8 mouse cellular contexts compared by ENCODE assay signal in genomic region chr11:117384897-117385296, GRCm38 (mm10).
DNase-seq lines count a peak whose midpoint lies in the region; ATAC-seq and TF ChIP-seq lines count a peak whose summit lies in the region.

No protein-coding gene starts in this region.

- TF ChIP-seq POLR2A in CH12.LX (IDR thresholded peaks at IDR 0.05; ENCODE audit: low read depth, low read length), result no peak

- H3K4me3 ChIP-seq in CH12.LX (replicated peaks in 1 of 3; ENCODE audit: low read depth in 2 of 3, low read length in 2 of 3, poor library complexity in 1 of 3), result no peak overlapping the region
- no peak overlapping the region for H3K4me3 ChIP-seq in forebrain, embryonic 11.5 days (ENCODE audit: low read depth, low read length)
- H3K4me3 ChIP-seq in heart, embryonic 15.5 days, result 0 out of 2 replicates have a peak overlapping the region, but pooled peaks have one; percentile 2
- no peak overlapping the region for H3K4me3 ChIP-seq in liver, embryonic 14.5 days (ENCODE audit: insufficient read depth in 1 of 2, low read depth in 2 of 2, low read length in 2 of 2)
- no peak overlapping the region for H3K4me3 ChIP-seq in neural tube, embryonic 12.5 days
- no peak overlapping the region for H3K4me3 ChIP-seq in stomach, postnatal 0 days (ENCODE audit: low read depth, low read length)

- H3K36me3 ChIP-seq in CH12.LX (replicated peaks in 1 of 2; ENCODE audit: control insufficient read depth in 1 of 2, insufficient read depth in 1 of 2, low read length in 1 of 2), result no peaks in the 10 kb centered on the region
- no peaks in the 10 kb centered on the region for H3K36me3 ChIP-seq in forebrain, embryonic 11.5 days (ENCODE audit: control insufficient read depth, insufficient read depth, low read length)
- H3K36me3 ChIP-seq in heart, embryonic 15.5 days, result no peaks in the 10 kb centered on the region
- H3K36me3 ChIP-seq in liver, embryonic 14.5 days (replicated peaks; ENCODE audit: control insufficient read depth, insufficient read depth, low read depth), result no peaks in the 10 kb centered on the region
- no peaks in the 10 kb centered on the region for H3K36me3 ChIP-seq in neural tube, embryonic 12.5 days
- no peaks in the 10 kb centered on the region for H3K36me3 ChIP-seq in stomach, postnatal 0 days (ENCODE audit: control insufficient read depth, insufficient read depth, low read length)

- H3K9ac ChIP-seq in CH12.LX (ENCODE audit: insufficient read depth, low read depth), result no peak overlapping the region
- no peak overlapping the region for H3K9ac ChIP-seq in forebrain, embryonic 11.5 days (ENCODE audit: low read length)
- H3K9ac ChIP-seq in heart, embryonic 15.5 days, result no peak overlapping the region
- no peak overlapping the region for H3K9ac ChIP-seq in liver, embryonic 14.5 days (replicated peaks)
- H3K9ac ChIP-seq in neural tube, embryonic 12.5 days, result no peak overlapping the region
- H3K9ac ChIP-seq in stomach, postnatal 0 days (ENCODE audit: low read length), result no peak overlapping the region

- peak; percentile 46 for ATAC-seq in forebrain, embryonic 11.5 days (replicated peaks; ENCODE audit: low FRiP score)
- ATAC-seq in heart, embryonic 15.5 days (replicated peaks; ENCODE audit: insufficient number of reproducible peaks, insufficient read depth, low FRiP score, low read depth), result 0 out of 2 replicates have a peak, but pooled peaks have one; percentile 47
- no peak for ATAC-seq in liver, embryonic 14.5 days (ENCODE audit: insufficient read depth)
- ATAC-seq in neural tube, embryonic 12.5 days (ENCODE audit: low FRiP score, low read depth), result no peak
- ATAC-seq in stomach, postnatal 0 days (ENCODE audit: low FRiP score, low TSS enrichment), result peak; percentile 38; the same call in 1 of the 2 replicates

- peak; percentile 92 to 95 for TF ChIP-seq CTCF in CH12.LX (conservative IDR thresholded peaks at IDR 0.05 in 1 of 2, IDR thresholded peaks at IDR 0.05 in 1 of 2; ENCODE audit: low read depth in 2 of 2, low read length in 2 of 2)
- peak; percentile 82 for TF ChIP-seq CTCF in liver, embryonic 14.5 days (IDR thresholded peaks at IDR 0.05; ENCODE audit: low read depth)
- TF ChIP-seq CTCF in stomach, postnatal 0 days (IDR thresholded peaks at IDR 0.05; ENCODE audit: low read depth), result peak; percentile 93

- TF ChIP-seq EP300 in CH12.LX (IDR thresholded peaks at IDR 0.05; ENCODE audit: low read length), result no peak
- TF ChIP-seq EP300 in liver, embryonic 14.5 days (IDR thresholded peaks at IDR 0.05; ENCODE audit: low read depth), result no peak
- TF ChIP-seq EP300 in stomach, postnatal 0 days (optimal IDR thresholded peaks at IDR 0.05), result no peak

- DNase-seq in CH12.LX (ENCODE audit: extremely low read depth), result peak; percentile 81
- DNase-seq in c-Kit-positive CD71-negative TER-119-negative erythroid progenitor cells, embryonic 14.5 days (ENCODE audit: low read depth), result peak; percentile 66
- DNase-seq in forebrain, embryonic 11.5 days (ENCODE audit: low spot score), result peak; percentile 96
- peak; percentile 93 for DNase-seq in kidney, postnatal 14 days
- peak; percentile 26 to 45 (median 42) for DNase-seq in liver, embryonic 14.5 days (ENCODE audit: low read depth in 3 of 3, low spot score in 3 of 3)
- peak; percentile 91 for DNase-seq in stomach, postnatal 0 days (ENCODE audit: low spot score)

- 2% methylated on average over 16 of the region's 16 CpGs for WGBS in forebrain, embryonic 11.5 days
- WGBS in heart, embryonic 15.5 days, result 2% methylated on average over 16 of the region's 16 CpGs
- WGBS in liver, embryonic 14.5 days (ENCODE audit: insufficient replicate concordance), result 2% methylated on average over 16 of the region's 16 CpGs
- WGBS in neural tube, embryonic 12.5 days, result 2% methylated on average over 16 of the region's 16 CpGs
- 2% methylated on average over 16 of the region's 16 CpGs for WGBS in stomach, postnatal 0 days

- peaks cover 27% of the 10 kb centered on the region for H3K27me3 ChIP-seq in CH12.LX (replicated peaks)
- peaks cover 9% of the 10 kb centered on the region for H3K27me3 ChIP-seq in forebrain, embryonic 11.5 days (ENCODE audit: control insufficient read depth, insufficient read depth, low read length)
- H3K27me3 ChIP-seq in heart, embryonic 15.5 days, result peaks cover 24% of the 10 kb centered on the region
- H3K27me3 ChIP-seq in liver, embryonic 14.5 days (ENCODE audit: control insufficient read depth, insufficient read depth, low read length), result peaks cover 2% of the 10 kb centered on the region
- H3K27me3 ChIP-seq in neural tube, embryonic 12.5 days (replicated peaks), result peaks cover 4% of the 10 kb centered on the region; the same call in 1 of the 2 replicates
- no peaks in the 10 kb centered on the region for H3K27me3 ChIP-seq in stomach, postnatal 0 days (ENCODE audit: control insufficient read depth, insufficient read depth, low read length)

- no peak overlapping the region for H3K27ac ChIP-seq in CH12.LX (ENCODE audit: insufficient read depth, low read depth)
- H3K27ac ChIP-seq in forebrain, embryonic 11.5 days (ENCODE audit: low read depth, low read length), result no peak overlapping the region
- H3K27ac ChIP-seq in heart, embryonic 15.5 days, result no peak overlapping the region
- no peak overlapping the region for H3K27ac ChIP-seq in liver, embryonic 14.5 days
- no peak overlapping the region for H3K27ac ChIP-seq in neural tube, embryonic 12.5 days
- no peak overlapping the region for H3K27ac ChIP-seq in stomach, postnatal 0 days (replicated peaks)

- peak; percentile 94 for TF ChIP-seq RAD21 in CH12.LX (IDR thresholded peaks at IDR 0.05; ENCODE audit: low read depth, low read length)

- dilution Hi-C loops in CH12.LX (cut with MboI; ENCODE audit: extremely low pct_ligation_motif_present, extremely low pct_unique_long_range_greater_than_20kb, low sequenced_read_pairs), result no loop called here

- in situ Hi-C loops in CH12.LX (cut with MboI; ENCODE audit: low pct_ligation_motif_present, low pct_unique_long_range_greater_than_20kb, low sequenced_read_pairs), result loop anchor here (5.0 kb wide), 1 partner anchor 412 kb away; the partner anchor contains the start of gene 6030468B19Rik

- H3K4me1 ChIP-seq in CH12.LX (ENCODE audit: control insufficient read depth in 1 of 2, insufficient read depth in 2 of 2), result peaks cover 0 to 7% of the 10 kb centered on the region in 2 experiments; a peak in 2 of 4 replicates
- peaks cover 9% of the 10 kb centered on the region; the same call in 1 of the 2 replicates for H3K4me1 ChIP-seq in forebrain, embryonic 11.5 days (replicated peaks; ENCODE audit: control insufficient read depth, insufficient read depth, low read length)
- peaks cover 17% of the 10 kb centered on the region for H3K4me1 ChIP-seq in heart, embryonic 15.5 days (replicated peaks)
- peaks cover 0 to 4% of the 10 kb centered on the region in 2 experiments; a peak in 1 of 4 replicates for H3K4me1 ChIP-seq in liver, embryonic 14.5 days (replicated peaks; ENCODE audit: control insufficient read depth in 2 of 2, insufficient read depth in 2 of 2, low read length in 1 of 2)
- H3K4me1 ChIP-seq in neural tube, embryonic 12.5 days, result peaks cover 5% of the 10 kb centered on the region; the same call in 1 of the 2 replicates
- H3K4me1 ChIP-seq in stomach, postnatal 0 days (replicated peaks; ENCODE audit: control insufficient read depth, insufficient read depth), result no peaks in the 10 kb centered on the region

- H3K79me2 ChIP-seq in CH12.LX (replicated peaks; ENCODE audit: control insufficient read depth, extremely low read depth, insufficient read depth, poor library complexity, severe bottlenecking), result no peaks in the 10 kb centered on the region

- H3K4me2 ChIP-seq in CH12.LX (ENCODE audit: insufficient read depth, low read depth, poor library complexity, severe bottlenecking), result peak overlapping the region; percentile 48
- no peak overlapping the region for H3K4me2 ChIP-seq in forebrain, embryonic 11.5 days (ENCODE audit: low read depth, low read length, severe bottlenecking)
- peak overlapping the region; percentile 46 for H3K4me2 ChIP-seq in heart, embryonic 15.5 days
- H3K4me2 ChIP-seq in liver, embryonic 14.5 days (ENCODE audit: low read depth), result no peak overlapping the region
- H3K4me2 ChIP-seq in neural tube, embryonic 12.5 days (replicated peaks), result 0 out of 2 replicates have a peak overlapping the region, but pooled peaks have one; percentile 1
- no peak overlapping the region; the same call in 1 of the 2 replicates for H3K4me2 ChIP-seq in stomach, postnatal 0 days (replicated peaks; ENCODE audit: low read depth)

- H3K9me3 ChIP-seq in CH12.LX (replicated peaks; ENCODE audit: low read length), result peaks cover 3% of the 10 kb centered on the region
- no peaks in the 10 kb centered on the region for H3K9me3 ChIP-seq in forebrain, embryonic 11.5 days (ENCODE audit: control insufficient read depth, low read length)
- no peaks in the 10 kb centered on the region for H3K9me3 ChIP-seq in heart, embryonic 15.5 days (replicated peaks)
- H3K9me3 ChIP-seq in liver, embryonic 14.5 days (ENCODE audit: control insufficient read depth, low read length), result no peaks in the 10 kb centered on the region
- H3K9me3 ChIP-seq in neural tube, embryonic 12.5 days, result no peaks in the 10 kb centered on the region
- H3K9me3 ChIP-seq in stomach, postnatal 0 days (ENCODE audit: control insufficient read depth, low read length), result no peaks in the 10 kb centered on the region

TF ChIP-seq in CH12.LX, 34 proteins besides CTCF, POLR2A, EP300 and RAD21:
- peak; percentile 36; the same call in 1 of the 2 replicates for TF ChIP-seq ELF1 (IDR thresholded peaks at IDR 0.05; ENCODE audit: low read depth, low read length)
- peak; percentile 43; the same call in 1 of the 2 replicates for TF ChIP-seq MAX (IDR thresholded peaks at IDR 0.05; ENCODE audit: low read length)
- no peak for TF ChIP-seq JUND (conservative IDR thresholded peaks at IDR 0.05; ENCODE audit: low read depth, low read length)
- no peak for TF ChIP-seq USF2 (conservative IDR thresholded peaks at IDR 0.05; ENCODE audit: low read depth, low read length)
- TF ChIP-seq MEF2A (IDR thresholded peaks at IDR 0.05; ENCODE audit: borderline replicate concordance, low read depth, low read length), result peak; percentile 57; the same call in 1 of the 2 replicates
- peak; percentile 48; the same call in 1 of the 2 replicates for TF ChIP-seq NELFE (IDR thresholded peaks at IDR 0.05; ENCODE audit: low read depth, low read length)
- peak; percentile 49; the same call in 1 of the 2 replicates for TF ChIP-seq IRF4 (IDR thresholded peaks at IDR 0.05; ENCODE audit: low read depth, low read length)
- TF ChIP-seq SMC3 (IDR thresholded peaks at IDR 0.05; ENCODE audit: low read depth, low read length), result peak; percentile 96
- peak; percentile 88 for TF ChIP-seq ZC3H11A (IDR thresholded peaks at IDR 0.05; ENCODE audit: low read depth, low read length)
- 0 out of 2 replicates have a peak, but pooled peaks have one; percentile 32 for TF ChIP-seq TCF12 (IDR thresholded peaks at IDR 0.05; ENCODE audit: low read depth, low read length)
- TF ChIP-seq MAFK (IDR thresholded peaks at IDR 0.05; ENCODE audit: insufficient replicate concordance, low read length), result no peak
- no peak for TF ChIP-seq MAZ (IDR thresholded peaks at IDR 0.05; ENCODE audit: low read depth, low read length)
- peak; percentile 53 for TF ChIP-seq BHLHE40 (IDR thresholded peaks at IDR 0.05; ENCODE audit: low read depth, low read length)
- TF ChIP-seq SIN3A (IDR thresholded peaks at IDR 0.05; ENCODE audit: low read length), result no peak

Comparison
In these comparisons a context has a peak if more than half of its experiments do, and no peak if none do; other contexts are left out.
1. DNase-seq: peak in every context shown above with its lines; median percentile 96 in forebrain, embryonic 11.5 days; 93 in kidney, postnatal 14 days; 91 in stomach, postnatal 0 days; 81 in CH12.LX; 66 in c-Kit-positive CD71-negative TER-119-negative erythroid progenitor cells, embryonic 14.5 days; 42 in liver, embryonic 14.5 days.
2. H3K4me2 ChIP-seq: peak in CH12.LX (single experiment), heart, embryonic 15.5 days (single experiment) and neural tube, embryonic 12.5 days (single experiment); none in forebrain, embryonic 11.5 days (single experiment), liver, embryonic 14.5 days (single experiment) and stomach, postnatal 0 days (single experiment).
3. ATAC-seq: peak in forebrain, embryonic 11.5 days (single experiment), heart, embryonic 15.5 days (single experiment) and stomach, postnatal 0 days (single experiment); none in liver, embryonic 14.5 days (single experiment) and neural tube, embryonic 12.5 days (single experiment).
4. Peak in every context shown above with its lines, with median percentiles within 50 percentile points of each other: CTCF ChIP-seq.